Mouse (Mus musculus) natural killer cell, adult 2 months (primary cell): ENCODE data around the gene Tas2r129.
"Not testable (repeated sequence)": the region's sequence is repeated elsewhere in the genome, so short reads cannot be mapped to it uniquely, and the experiment has no call there.

Experiments used
- DNase-seq, 2 experiments: peaks; one replicate each; pipeline ENCODE4 v3.0.0; 2022; ENCODE audit warnings: low spot score in 2 of 2

Tas2r129 gene

DNA sequence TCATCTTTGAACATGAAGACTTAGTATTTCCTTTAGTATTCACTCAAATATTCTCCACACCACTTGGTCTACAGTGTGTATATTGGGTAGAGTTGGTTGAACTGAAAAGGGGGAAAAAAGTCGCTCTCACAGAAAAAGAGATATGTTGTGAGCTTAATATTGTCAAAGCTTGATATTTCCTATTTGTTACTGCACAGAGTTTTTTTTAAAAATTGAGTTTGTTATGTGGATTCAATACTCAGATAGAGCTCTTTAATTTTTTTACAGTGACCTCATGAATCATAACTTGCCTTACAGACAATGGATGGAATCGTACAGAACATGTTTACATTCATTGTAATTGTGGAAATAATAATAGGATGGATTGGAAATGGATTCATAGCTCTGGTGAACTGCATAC, at the start of gene Tas2r129:
Gene Tas2r129, plus strand, starts transcription at position 301 of the 400 bp plus-strand sequence.
- DNase-seq = no peak

DNA sequence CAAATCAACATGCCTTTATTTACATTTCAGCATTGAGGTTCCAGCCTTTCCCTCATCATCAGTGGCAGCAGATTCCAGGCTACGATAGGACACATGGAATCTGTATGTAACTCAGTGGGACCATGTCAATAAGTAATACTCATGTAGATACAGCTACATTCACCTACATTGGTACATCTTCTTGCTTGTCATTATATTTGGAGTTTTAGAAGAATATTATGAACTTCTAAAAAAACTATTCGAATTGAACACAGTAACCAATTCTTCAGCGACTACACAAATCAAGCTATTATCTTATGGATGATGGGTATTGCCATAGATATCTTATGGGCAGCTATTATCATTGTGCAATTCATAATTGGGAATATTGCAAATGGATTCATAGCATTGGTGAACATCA, 41.6 kb upstream of the Tas2r129 start, which contains the start of gene Tas2r125:
Gene Tas2r125, plus strand, starts transcription at position 301 of the 400 bp plus-strand sequence.
- DNase-seq = no peak

DNA sequence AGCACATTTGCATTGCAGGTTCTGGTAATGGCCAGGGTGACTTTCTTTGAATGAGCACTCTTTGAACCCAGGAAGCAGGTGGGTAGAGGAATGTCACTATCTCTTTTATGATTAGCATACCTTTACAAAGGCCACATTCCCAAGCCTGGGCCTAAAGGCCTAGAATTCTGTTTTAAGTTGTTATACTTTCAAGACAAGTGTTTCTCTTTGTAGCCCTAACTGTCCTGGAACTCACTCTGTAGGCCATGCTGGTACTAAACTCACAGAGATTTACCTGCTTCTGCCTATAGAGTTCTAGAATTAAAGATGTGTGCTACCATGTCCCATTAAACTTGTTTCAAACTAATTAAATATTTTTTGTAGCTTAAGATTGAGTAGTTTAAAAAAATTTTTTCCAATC, 9.5 kb upstream of the Tas2r129 start:
- not testable (repeated sequence) for DNase-seq

DNA sequence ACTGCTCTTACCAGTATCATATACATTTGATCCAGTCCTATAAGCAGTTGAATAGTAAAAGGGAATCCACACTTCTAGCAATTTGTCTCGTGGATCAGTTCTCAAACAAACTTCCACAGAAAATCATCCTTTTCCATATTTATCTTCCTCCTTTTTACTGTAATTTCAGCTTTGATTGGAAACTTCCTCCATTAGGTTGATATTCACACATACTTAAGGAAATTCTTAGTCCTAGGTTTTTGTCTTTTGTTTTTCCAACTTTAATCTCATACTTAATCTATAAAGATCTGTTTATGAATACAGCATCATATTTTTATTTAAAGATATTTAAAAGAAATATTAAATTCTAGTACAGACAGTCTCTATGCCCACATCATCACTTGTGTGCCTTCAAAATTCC, 6.9 kb downstream of the Tas2r129 start, which contains the start of gene Tas2r131:
Gene Tas2r131, minus strand, starts transcription at position 101 of the 400 bp plus-strand sequence.
- DNase-seq = no peak

DNA sequence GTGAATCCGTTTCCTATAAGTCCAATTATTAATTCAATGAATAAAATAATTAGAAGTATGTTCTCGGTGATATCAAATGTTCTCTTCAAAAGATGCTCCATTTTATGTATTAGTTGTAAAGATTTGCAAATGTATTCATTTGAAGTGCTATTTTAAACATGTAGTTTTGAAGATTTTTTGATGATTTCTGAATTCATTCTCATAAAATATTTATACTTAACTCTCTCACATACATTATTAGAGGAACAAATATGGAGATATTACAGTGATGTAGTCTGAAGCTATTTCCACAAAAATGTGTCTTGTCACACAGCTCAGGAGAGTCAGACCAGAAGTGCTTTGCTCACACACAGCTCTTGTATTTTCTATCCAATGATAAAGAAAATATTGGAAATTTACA, 30.0 kb downstream of the Tas2r129 start, which contains the start of gene Tas2r109:
Gene Tas2r109, minus strand, starts transcription at position 101 of the 400 bp plus-strand sequence.
- no peak for DNase-seq
